Mouse (Mus musculus) layer of hippocampus, adult 9-10 months (tissue): ENCODE measurements around the gene Ang.

ENCODE experiments used
- DNase-seq: peaks from one replicate; pipeline ENCODE4 v3.0.0; 2022; ENCODE audit warnings: low spot score

Ang gene

GRCm38 (mm10) chr14:51090921-51091900 lies at the start of gene Ang, which contains the start of gene Rnase4:
TSS of gene Ang (plus strand) at chr14:51091150.
TSS of gene Rnase4 (plus strand) at chr14:51091077.
- no peak for DNase-seq

GRCm38 (mm10) chr14:51041769-51042168 lies 49.2 kb upstream of the Ang start, which contains the start of gene Rnase9:
TSS of gene Rnase9 (minus strand) at chr14:51041869.
- no peak for DNase-seq

- no peak for DNase-seq
Measured at GRCm38 (mm10) chr14:51047846-51048245, 43.1 kb upstream of the Ang start.

GRCm38 (mm10) chr14:51050063-51050462 lies 40.9 kb upstream of the Ang start, which contains the start of gene Rnase11:
TSS of gene Rnase11 (minus strand) at chr14:51050163.
- DNase-seq = no peak

GRCm38 (mm10) chr14:51051941-51052340 lies 39.0 kb upstream of the Ang start:
- no peak for DNase-seq

- DNase-seq = no peak
Measured at GRCm38 (mm10) chr14:51053176-51053575, 37.8 kb upstream of the Ang start.

- DNase-seq = no peak
Measured at GRCm38 (mm10) chr14:51054243-51055237, 36.4 kb upstream of the Ang start.

- DNase-seq = no peak
Measured at GRCm38 (mm10) chr14:51057401-51057831, 33.5 kb upstream of the Ang start, which contains the start of gene Rnase12. TSS of gene Rnase12 (minus strand) at chr14:51057661.

GRCm38 (mm10) chr14:51060761-51061160 lies 30.2 kb upstream of the Ang start:
- DNase-seq = no peak

GRCm38 (mm10) chr14:51068956-51069355 lies 22.0 kb upstream of the Ang start:
- no peak for DNase-seq

- no peak for DNase-seq
Measured at GRCm38 (mm10) chr14:51069617-51070016, 21.3 kb upstream of the Ang start.

GRCm38 (mm10) chr14:51074335-51074734 lies 16.6 kb upstream of the Ang start, which contains the start of gene Olfr750:
TSS of gene Olfr750 (minus strand) at chr14:51074435.
- DNase-seq = no peak

GRCm38 (mm10) chr14:51079180-51079579 lies 11.8 kb upstream of the Ang start:
- no peak for DNase-seq

GRCm38 (mm10) chr14:51081035-51081434 lies 9.9 kb upstream of the Ang start:
- no peak for DNase-seq

- DNase-seq = no peak
Measured at GRCm38 (mm10) chr14:51082599-51083581, 8.1 kb upstream of the Ang start.

- no peak for DNase-seq
Measured at GRCm38 (mm10) chr14:51083805-51084204, 7.1 kb upstream of the Ang start.

GRCm38 (mm10) chr14:51085086-51085485 lies 5.9 kb upstream of the Ang start:
- no peak for DNase-seq

- no peak for DNase-seq
Measured at GRCm38 (mm10) chr14:51085911-51086310, 5.0 kb upstream of the Ang start.

- no peak for DNase-seq
Measured at GRCm38 (mm10) chr14:51087762-51088161, 3.2 kb upstream of the Ang start.

GRCm38 (mm10) chr14:51088166-51088969 lies 2.6 kb upstream of the Ang start:
- peak; percentile 85 for DNase-seq
